Mouse (Mus musculus): ENCODE measurements around the gene Masp2. TPM values are rescaled to one million over a fixed set of nuclear protein-coding genes. Genes with fewer than 3 reads are reported as not detected.
A peak's percentile ranks its signal among the peaks of the same experiment; 100 is the strongest.

The Masp2 gene
- polyA plus RNA-seq, 1 experiment: not detected

DNA sequence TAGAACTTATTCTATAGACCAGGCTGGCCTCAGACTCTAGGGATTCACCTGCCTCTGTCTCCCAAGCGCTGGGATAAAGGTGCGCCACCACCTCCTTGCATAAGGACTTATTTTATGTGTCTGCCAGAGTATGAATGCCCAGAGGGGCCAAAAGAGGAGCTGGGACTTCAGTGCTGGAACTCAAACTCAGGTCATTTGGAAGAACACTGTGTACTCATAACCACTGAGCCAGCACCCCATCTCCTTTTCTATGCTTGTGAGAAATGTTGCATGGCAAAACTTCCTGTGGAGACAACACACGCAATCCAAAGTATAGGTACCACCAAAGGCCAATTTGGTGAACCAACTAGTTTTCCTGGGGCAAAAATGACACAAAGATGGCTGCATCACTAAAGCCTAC lies 5.6 kb upstream of the Masp2 start:
- Histone ChIP-seq H3K4me1 (ENCODE audit: control insufficient read depth, insufficient read depth, low read length) (peaks cover 24% of the 10 kb centered on the region), H3K4me3 (ENCODE audit: insufficient read depth, low read length) (no peak overlapping the region), H3K27ac (ENCODE audit: insufficient read depth, low read depth, low read length) (no peak overlapping the region)
- TF ChIP-seq POLR2A (IDR thresholded peaks at IDR 0.05; ENCODE audit: borderline replicate concordance, low read depth, low read length) (no peak), CTCF (IDR thresholded peaks at IDR 0.05; ENCODE audit: low read depth, low read length) (no peak)

DNA sequence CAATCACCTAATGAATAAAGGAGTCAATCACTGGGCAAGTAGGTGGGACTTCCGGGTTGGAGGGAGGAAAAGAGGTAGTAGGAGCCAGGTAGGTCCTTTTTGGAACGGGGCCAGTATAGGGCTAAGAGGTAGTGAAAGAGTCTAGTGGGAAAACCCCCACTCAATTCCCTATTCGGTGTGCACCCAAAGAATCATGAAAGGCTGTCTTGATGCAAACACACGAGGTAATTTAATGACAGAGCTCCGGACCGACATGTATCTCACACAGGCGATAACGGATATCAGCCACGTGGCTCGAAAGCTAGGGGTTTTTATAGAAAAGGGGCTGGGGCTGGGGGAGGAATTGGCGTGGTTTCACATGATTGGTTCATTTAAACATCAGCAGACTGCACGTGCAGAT lies 3.5 kb upstream of the Masp2 start:
- Histone ChIP-seq H3K27ac (ENCODE audit: insufficient read depth, low read depth, low read length) (no peak overlapping the region), H3K4me1 (ENCODE audit: control insufficient read depth, insufficient read depth, low read length) (peaks cover 22% of the 10 kb centered on the region), H3K4me3 (ENCODE audit: insufficient read depth, low read length) (no peak overlapping the region)
- TF ChIP-seq POLR2A (IDR thresholded peaks at IDR 0.05; ENCODE audit: borderline replicate concordance, low read depth, low read length) (no peak), CTCF (IDR thresholded peaks at IDR 0.05; ENCODE audit: low read depth, low read length) (no peak)

DNA sequence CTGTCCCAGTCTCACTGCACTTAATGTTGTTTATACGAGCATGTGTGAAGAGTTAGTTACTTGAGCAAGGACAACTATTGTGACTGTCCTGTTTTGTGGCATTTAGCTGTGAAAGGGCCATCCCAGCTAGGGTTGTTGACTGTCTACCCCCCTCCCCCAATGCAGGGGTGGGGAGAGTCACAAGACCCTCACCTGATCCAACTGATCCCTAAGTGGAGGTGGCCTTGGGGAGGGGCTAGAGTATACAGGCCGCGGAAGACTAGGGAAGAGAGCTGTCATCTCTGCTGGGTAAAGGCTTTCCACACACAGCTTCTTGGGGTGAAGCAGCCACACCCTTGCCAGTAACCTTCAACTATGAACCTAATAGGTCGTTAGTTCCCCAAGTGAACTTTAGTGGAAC lies 2.0 kb upstream of the Masp2 start:
- H3K4me3 ChIP-seq (ENCODE audit: insufficient read depth, low read length): no peak overlapping the region
- TF ChIP-seq POLR2A (IDR thresholded peaks at IDR 0.05; ENCODE audit: borderline replicate concordance, low read depth, low read length) (no peak), CTCF (IDR thresholded peaks at IDR 0.05; ENCODE audit: low read depth, low read length) (no peak)
- H3K4me1 ChIP-seq (ENCODE audit: control insufficient read depth, insufficient read depth, low read length): peaks cover 24% of the 10 kb centered on the region
- H3K27ac ChIP-seq (ENCODE audit: insufficient read depth, low read depth, low read length): no peak overlapping the region

DNA sequence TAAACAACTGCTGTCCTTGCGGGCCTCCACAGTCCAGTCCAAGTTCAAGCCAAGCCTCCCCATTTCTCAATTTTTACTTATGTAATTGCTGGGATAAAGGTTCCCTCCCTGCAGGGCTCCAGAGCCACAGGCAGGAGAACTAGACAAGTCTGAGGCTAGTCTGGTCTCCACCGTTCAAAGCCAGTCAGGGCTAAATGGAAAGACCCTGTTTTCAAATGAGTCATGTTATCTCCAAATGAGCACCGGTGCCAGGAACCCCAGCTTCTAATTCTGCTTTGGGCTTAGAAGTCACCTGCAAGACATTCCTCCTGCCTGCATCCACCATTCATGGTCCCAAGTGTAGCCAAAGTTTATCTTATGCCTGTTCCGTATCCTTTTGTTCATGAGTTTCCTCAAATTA lies 483 bp upstream of the Masp2 start:
- Histone ChIP-seq H3K27ac (ENCODE audit: insufficient read depth, low read depth, low read length) (no peak overlapping the region), H3K4me1 (ENCODE audit: control insufficient read depth, insufficient read depth, low read length) (peaks cover 24% of the 10 kb centered on the region), H3K4me3 (ENCODE audit: insufficient read depth, low read length) (no peak overlapping the region)
- TF ChIP-seq POLR2A (IDR thresholded peaks at IDR 0.05; ENCODE audit: borderline replicate concordance, low read depth, low read length): no peak
- no peak for TF ChIP-seq CTCF (IDR thresholded peaks at IDR 0.05; ENCODE audit: low read depth, low read length)

DNA sequence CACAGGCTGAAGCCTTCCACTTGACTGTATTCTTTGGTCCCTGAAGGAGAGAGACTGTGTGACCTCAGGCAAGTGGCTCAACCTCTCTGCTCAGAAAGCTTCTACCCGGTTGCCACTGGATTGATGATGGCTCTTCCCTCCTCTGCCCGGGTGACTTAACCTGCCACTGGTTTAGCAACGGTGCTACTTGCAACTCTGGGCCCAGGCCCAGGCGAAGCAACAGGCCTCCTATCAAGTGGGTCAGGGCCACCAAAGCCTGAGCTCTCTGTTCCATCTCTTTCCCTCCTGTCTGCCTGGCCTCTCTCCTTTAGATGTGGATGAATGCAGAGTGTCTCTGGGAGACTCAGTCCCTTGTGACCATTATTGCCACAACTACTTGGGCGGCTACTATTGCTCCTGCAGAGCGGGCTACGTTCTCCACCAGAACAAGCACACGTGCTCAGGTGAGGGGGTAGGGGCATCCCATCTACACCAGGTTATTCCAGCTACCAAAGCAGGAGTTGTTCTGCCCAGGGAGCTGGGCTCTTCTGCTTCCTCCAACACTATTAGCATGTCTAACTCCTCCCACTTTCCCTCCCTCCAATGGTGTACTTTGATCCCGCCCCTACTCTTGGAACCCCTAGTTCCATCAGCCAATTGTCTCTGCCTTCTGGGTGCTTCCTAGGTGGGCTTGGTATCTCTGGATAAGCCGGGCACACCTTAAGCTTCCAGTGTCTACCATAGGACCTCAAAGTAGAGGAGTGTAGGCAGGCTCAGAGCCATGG lies 1.2 kb downstream of the Masp2 start:
- Histone ChIP-seq H3K4me1 (ENCODE audit: control insufficient read depth, insufficient read depth, low read length) (peaks cover 18% of the 10 kb centered on the region), H3K27ac (ENCODE audit: insufficient read depth, low read depth, low read length) (no peak overlapping the region), H3K4me3 (ENCODE audit: insufficient read depth, low read length) (no peak overlapping the region)
- no peak for TF ChIP-seq POLR2A (IDR thresholded peaks at IDR 0.05; ENCODE audit: borderline replicate concordance, low read depth, low read length)
- no peak for TF ChIP-seq CTCF (IDR thresholded peaks at IDR 0.05; ENCODE audit: low read depth, low read length)

DNA sequence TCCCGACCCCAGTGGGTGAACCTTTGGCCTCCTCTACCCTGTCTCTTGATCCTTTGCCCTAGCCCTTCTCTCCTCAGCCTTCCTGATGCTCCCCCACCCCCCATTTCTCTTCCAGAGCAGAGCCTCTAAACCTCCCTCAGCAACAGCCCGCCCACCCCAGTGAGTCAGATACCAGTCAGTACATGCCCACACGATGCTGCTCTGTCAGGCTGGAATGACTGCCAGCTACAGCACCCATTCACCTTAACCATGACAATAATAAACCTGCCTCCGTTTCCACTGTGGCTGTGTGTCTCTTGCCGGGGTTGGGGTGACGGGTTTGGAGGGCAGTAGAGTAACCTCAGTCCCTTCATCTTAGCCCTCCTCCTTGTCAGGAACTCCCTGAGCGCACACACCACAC lies 1.8 kb downstream of the Masp2 start:
- H3K4me1 ChIP-seq (ENCODE audit: control insufficient read depth, insufficient read depth, low read length): peaks cover 18% of the 10 kb centered on the region
- H3K4me3 ChIP-seq (ENCODE audit: insufficient read depth, low read length): no peak overlapping the region
- no peak overlapping the region for H3K27ac ChIP-seq (ENCODE audit: insufficient read depth, low read depth, low read length)

DNA sequence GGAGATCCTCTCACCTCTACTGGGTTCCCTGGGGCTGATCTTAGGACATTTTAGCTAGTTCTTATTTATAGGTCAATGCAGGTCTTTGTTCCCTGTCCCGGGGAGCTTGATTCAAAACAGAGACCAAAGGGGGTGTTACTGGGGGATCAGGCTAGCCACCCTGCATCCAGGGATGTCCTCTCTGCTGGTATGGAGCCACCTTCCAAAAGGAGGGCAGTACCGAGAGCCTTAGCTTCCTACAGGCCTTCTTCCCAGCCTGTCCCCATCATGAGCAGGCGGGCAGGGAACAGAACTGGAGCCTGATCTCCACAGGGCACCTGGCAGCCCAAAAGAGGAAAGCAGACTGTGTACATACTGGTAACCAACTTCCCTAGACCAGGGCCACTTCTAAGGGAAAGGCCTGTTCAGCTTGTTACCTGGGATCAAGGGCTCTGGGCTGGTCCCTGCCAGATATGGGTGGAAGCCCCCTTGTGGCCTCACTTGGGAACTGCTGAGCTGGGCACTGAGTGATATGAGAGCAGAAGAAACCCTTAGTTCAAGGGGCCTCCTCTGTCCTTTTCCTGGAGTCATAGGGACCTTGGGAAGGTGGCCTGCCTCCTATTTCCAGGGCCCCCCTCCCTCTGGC lies 2.3 kb downstream of the Masp2 start:
- peaks cover 18% of the 10 kb centered on the region for H3K4me1 ChIP-seq (ENCODE audit: control insufficient read depth, insufficient read depth, low read length)
- H3K27ac ChIP-seq (ENCODE audit: insufficient read depth, low read depth, low read length): no peak overlapping the region
- TF ChIP-seq POLR2A (IDR thresholded peaks at IDR 0.05; ENCODE audit: borderline replicate concordance, low read depth, low read length) (no peak), CTCF (IDR thresholded peaks at IDR 0.05; ENCODE audit: low read depth, low read length) (peak; percentile 30; the same call in 1 of the 2 replicates)
- H3K4me3 ChIP-seq (ENCODE audit: insufficient read depth, low read length): no peak overlapping the region

More for the DNA sequence above, 1.8 kb downstream of the Masp2 start:
- TF ChIP-seq CTCF (IDR thresholded peaks at IDR 0.05; ENCODE audit: low read depth, low read length) (no peak), POLR2A (IDR thresholded peaks at IDR 0.05; ENCODE audit: borderline replicate concordance, low read depth, low read length) (no peak)

DNA sequence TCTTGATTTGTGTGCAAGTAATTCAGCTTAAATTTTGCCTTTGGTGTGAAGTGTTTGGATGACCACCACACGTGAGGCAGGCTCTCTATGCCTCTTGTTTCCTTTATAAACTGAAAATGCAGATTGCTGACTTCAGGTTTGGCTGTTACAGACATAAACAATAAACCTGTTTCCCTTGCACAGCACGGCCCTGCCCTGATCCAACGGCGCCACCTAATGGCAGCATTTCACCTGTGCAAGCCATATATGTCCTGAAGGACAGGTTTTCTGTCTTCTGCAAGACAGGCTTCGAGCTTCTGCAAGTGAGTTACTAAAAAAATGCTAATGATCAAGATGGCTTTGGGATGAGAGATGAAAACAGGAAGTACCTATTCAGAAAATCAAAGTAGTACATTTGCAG lies 5.4 kb downstream of the Masp2 start:
- Histone ChIP-seq H3K4me1 (ENCODE audit: control insufficient read depth, insufficient read depth, low read length) (peaks cover 2% of the 10 kb centered on the region; the same call in 1 of the 2 replicates), H3K4me3 (ENCODE audit: insufficient read depth, low read length) (no peak overlapping the region), H3K27ac (ENCODE audit: insufficient read depth, low read depth, low read length) (no peak overlapping the region)
- TF ChIP-seq CTCF (IDR thresholded peaks at IDR 0.05; ENCODE audit: low read depth, low read length) (peak; percentile 62; the same call in 1 of the 2 replicates), POLR2A (IDR thresholded peaks at IDR 0.05; ENCODE audit: borderline replicate concordance, low read depth, low read length) (no peak)

DNA sequence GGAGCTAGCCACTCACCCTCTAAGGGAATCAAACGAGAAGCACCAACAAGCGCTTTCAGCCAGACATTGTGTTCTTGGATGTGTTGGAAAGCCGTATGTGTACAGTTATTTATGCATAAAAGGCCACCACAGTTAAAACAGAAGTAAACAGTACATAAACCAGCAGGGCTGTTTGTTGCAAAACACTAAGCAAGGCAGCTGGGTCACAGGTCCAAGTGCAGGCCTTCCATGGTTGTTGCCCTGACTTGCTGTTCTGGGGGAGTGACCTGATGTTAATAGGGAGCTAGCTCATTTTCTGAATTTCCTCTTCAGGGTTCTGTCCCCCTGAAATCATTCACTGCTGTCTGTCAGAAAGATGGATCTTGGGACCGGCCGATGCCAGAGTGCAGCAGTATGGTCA lies 7.5 kb downstream of the Masp2 start:
- no peak overlapping the region for H3K4me3 ChIP-seq (ENCODE audit: insufficient read depth, low read length)
- no peak for TF ChIP-seq CTCF (IDR thresholded peaks at IDR 0.05; ENCODE audit: low read depth, low read length)
- TF ChIP-seq POLR2A (IDR thresholded peaks at IDR 0.05; ENCODE audit: borderline replicate concordance, low read depth, low read length): no peak
- no peak overlapping the region for H3K27ac ChIP-seq (ENCODE audit: insufficient read depth, low read depth, low read length)
- no peaks in the 10 kb centered on the region for H3K4me1 ChIP-seq (ENCODE audit: control insufficient read depth, insufficient read depth, low read length)

DNA sequence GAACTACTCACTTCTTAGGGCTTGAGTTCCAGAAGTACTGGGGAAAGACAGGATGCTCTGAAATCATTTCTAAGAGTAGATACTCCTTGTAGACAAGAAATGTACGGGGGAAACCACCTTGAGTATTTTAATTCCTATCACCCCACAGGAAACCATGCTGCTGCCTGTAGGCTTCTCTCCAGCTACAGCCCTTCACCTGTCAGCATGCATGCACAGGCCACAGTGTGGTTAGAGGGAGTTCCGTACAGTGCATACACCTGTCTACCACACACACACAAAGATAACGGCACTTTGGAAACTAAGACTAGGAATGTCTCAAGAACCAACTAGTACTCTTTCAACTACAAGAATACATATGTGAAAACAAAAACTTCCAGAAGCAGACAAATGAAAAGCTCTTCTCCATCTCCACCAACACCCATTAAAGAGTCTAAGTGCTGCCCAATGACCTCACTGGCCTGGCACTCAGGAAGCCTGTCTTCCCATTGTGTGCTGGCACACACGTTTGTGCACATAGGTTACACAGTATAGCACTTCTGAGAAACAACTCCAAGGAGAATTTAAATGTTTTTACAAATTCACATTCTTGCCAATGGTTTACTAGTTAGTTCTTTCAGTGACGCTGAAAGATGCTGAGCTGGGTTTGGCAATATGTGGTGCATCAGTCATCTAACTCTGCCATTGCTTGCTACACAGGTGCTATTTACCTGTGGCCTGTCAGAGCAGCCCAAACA lies 8.4 kb downstream of the Masp2 start:
- TF ChIP-seq CTCF (IDR thresholded peaks at IDR 0.05; ENCODE audit: low read depth, low read length) (no peak), POLR2A (IDR thresholded peaks at IDR 0.05; ENCODE audit: borderline replicate concordance, low read depth, low read length) (no peak)
- H3K4me3 ChIP-seq (ENCODE audit: insufficient read depth, low read length): no peak overlapping the region
- no peak overlapping the region for H3K27ac ChIP-seq (ENCODE audit: insufficient read depth, low read depth, low read length)
- no peaks in the 10 kb centered on the region for H3K4me1 ChIP-seq (ENCODE audit: control insufficient read depth, insufficient read depth, low read length)

Measured in bone marrow macrophage, adult 2 months (primary cell).